Mouse (Mus musculus): Measurements from ENCODE around the gene Arl15. TPM values are rescaled to one million over a fixed set of nuclear protein-coding genes. Genes with fewer than 3 reads are reported as not detected.

Arl15 gene
- polyA plus RNA-seq (2017; shearing (Covaris generic)), result 19.1 TPM

GRCm38 (mm10) chr13:113794039-113794704, at the start of gene Arl15:
TSS of gene Arl15 (plus strand) at chr13:113794505.

Other genes with a start within 250 kb of the Arl15 start
- gene Snx18, start 175.9 kb upstream of the Arl15 start, polyA plus RNA-seq (2017; shearing (Covaris generic)), result 200 TPM
- not detected for gene Hspb3, start 130.8 kb upstream of the Arl15 start, polyA plus RNA-seq (2017; shearing (Covaris generic))